Mouse (Mus musculus): ENCODE results near the gene Snx6. TPM values are rescaled to one million over a fixed set of nuclear protein-coding genes. Genes with fewer than 3 reads are reported as not detected.

Snx6 gene
- total RNA-seq (2014; rRNA removed), result 21.7 and 22.4 TPM in 2 replicates
- 5.4 and 7.5 TPM in 2 replicates for polyA plus RNA-seq (2012; rRNA removed)

- no peaks in the 10 kb centered on the region for H3K27me3 ChIP-seq (ENCODE audit: control insufficient read depth, insufficient read depth, low read length)
- peak within 1 kb of the TSS; percentile 100 for H3K4me3 ChIP-seq (ENCODE audit: insufficient read depth, low read depth, low read length)
- TF ChIP-seq POLR2A (IDR thresholded peaks at IDR 0.05; ENCODE audit: extremely low read depth, insufficient read depth, low read length) (0 out of 2 replicates have a peak, but pooled peaks have one; percentile 51), CTCF (IDR thresholded peaks at IDR 0.05; ENCODE audit: low read depth, low read length) (no peak)
- H3K27ac ChIP-seq (replicated peaks; ENCODE audit: insufficient read depth, low read depth, low read length), result peak within 1 kb of the TSS; percentile 89
- H3K4me1 ChIP-seq (ENCODE audit: control insufficient read depth, insufficient read depth, low read length), result peaks cover 5% of the 10 kb centered on the region
- peak within 1 kb of the TSS; percentile 100 for H3K9ac ChIP-seq (ENCODE audit: low read depth, low read length)
- DNase-seq (ENCODE audit: extremely low read depth, low read depth, low spot score), result peak; percentile 48
- WGBS, result under 1% methylated on average over 73 of the region's 76 CpGs
- no peaks in the 10 kb centered on the region for H3K36me3 ChIP-seq (ENCODE audit: control insufficient read depth, insufficient read depth, low read length)
- H3K79me2 ChIP-seq (ENCODE audit: control insufficient read depth, insufficient read depth, low read length), result peaks cover 11% of the 10 kb centered on the region
These were observed at the start of gene Snx6 for GRCm38 (mm10) chr12:54795153-54795998. Gene Snx6 (minus strand): TSS chr12:54795703.

- Histone ChIP-seq H3K79me2 (ENCODE audit: control insufficient read depth, insufficient read depth, low read length) (no peaks in the 10 kb centered on the region), H3K4me3 (ENCODE audit: insufficient read depth, low read depth, low read length) (no peak overlapping the region), H3K27me3 (ENCODE audit: control insufficient read depth, insufficient read depth, low read length) (no peaks in the 10 kb centered on the region), H3K36me3 (ENCODE audit: control insufficient read depth, insufficient read depth, low read length) (no peaks in the 10 kb centered on the region), H3K4me1 (ENCODE audit: control insufficient read depth, insufficient read depth, low read length) (no peaks in the 10 kb centered on the region), H3K9ac (ENCODE audit: low read depth, low read length) (no peak overlapping the region), H3K27ac (replicated peaks; ENCODE audit: insufficient read depth, low read depth, low read length) (no peak overlapping the region)
- no peak for TF ChIP-seq POLR2A (IDR thresholded peaks at IDR 0.05; ENCODE audit: extremely low read depth, insufficient read depth, low read length)
- no peak for TF ChIP-seq CTCF (IDR thresholded peaks at IDR 0.05; ENCODE audit: low read depth, low read length)
- no peak for DNase-seq (ENCODE audit: extremely low read depth, low read depth, low spot score)
These were observed 48.9 kb upstream of the Snx6 start for GRCm38 (mm10) chr12:54844415-54844814.

- no peak for TF ChIP-seq POLR2A (IDR thresholded peaks at IDR 0.05; ENCODE audit: extremely low read depth, insufficient read depth, low read length)
- DNase-seq (ENCODE audit: extremely low read depth, low read depth, low spot score), result no peak
- no peak overlapping the region for H3K4me3 ChIP-seq (ENCODE audit: insufficient read depth, low read depth, low read length)
- no peaks in the 10 kb centered on the region for H3K79me2 ChIP-seq (ENCODE audit: control insufficient read depth, insufficient read depth, low read length)
- no peak overlapping the region for H3K27ac ChIP-seq (replicated peaks; ENCODE audit: insufficient read depth, low read depth, low read length)
- 88% methylated on average over 1 of the region's 1 CpGs for WGBS
- H3K9ac ChIP-seq (ENCODE audit: low read depth, low read length), result no peak overlapping the region
- no peaks in the 10 kb centered on the region for H3K36me3 ChIP-seq (ENCODE audit: control insufficient read depth, insufficient read depth, low read length)
- no peaks in the 10 kb centered on the region for H3K4me1 ChIP-seq (ENCODE audit: control insufficient read depth, insufficient read depth, low read length)
- H3K27me3 ChIP-seq (ENCODE audit: control insufficient read depth, insufficient read depth, low read length), result no peaks in the 10 kb centered on the region
These were observed 46.1 kb upstream of the Snx6 start for GRCm38 (mm10) chr12:54841576-54841975.

GRCm38 (mm10) chr12:54839815-54840214 is 44.3 kb upstream of the Snx6 start:
- Histone ChIP-seq H3K4me1 (ENCODE audit: control insufficient read depth, insufficient read depth, low read length) (peaks cover 4% of the 10 kb centered on the region; the same call in 1 of the 2 replicates), H3K27ac (replicated peaks; ENCODE audit: insufficient read depth, low read depth, low read length) (no peak overlapping the region), H3K9ac (ENCODE audit: low read depth, low read length) (no peak overlapping the region), H3K27me3 (ENCODE audit: control insufficient read depth, insufficient read depth, low read length) (no peaks in the 10 kb centered on the region), H3K79me2 (ENCODE audit: control insufficient read depth, insufficient read depth, low read length) (no peaks in the 10 kb centered on the region), H3K4me3 (ENCODE audit: insufficient read depth, low read depth, low read length) (no peak overlapping the region), H3K36me3 (ENCODE audit: control insufficient read depth, insufficient read depth, low read length) (no peaks in the 10 kb centered on the region)
- no peak for DNase-seq (ENCODE audit: extremely low read depth, low read depth, low spot score)
- TF ChIP-seq CTCF (IDR thresholded peaks at IDR 0.05; ENCODE audit: low read depth, low read length) (no peak), POLR2A (IDR thresholded peaks at IDR 0.05; ENCODE audit: extremely low read depth, insufficient read depth, low read length) (no peak)
- 91% methylated on average over 2 of the region's 2 CpGs for WGBS

GRCm38 (mm10) chr12:54838931-54839330 is 43.4 kb upstream of the Snx6 start:
- no peak for DNase-seq (ENCODE audit: extremely low read depth, low read depth, low spot score)
- no peaks in the 10 kb centered on the region for H3K36me3 ChIP-seq (ENCODE audit: control insufficient read depth, insufficient read depth, low read length)
- H3K4me1 ChIP-seq (ENCODE audit: control insufficient read depth, insufficient read depth, low read length), result peaks cover 4% of the 10 kb centered on the region; the same call in 1 of the 2 replicates
- H3K9ac ChIP-seq (ENCODE audit: low read depth, low read length), result no peak overlapping the region
- H3K4me3 ChIP-seq (ENCODE audit: insufficient read depth, low read depth, low read length), result no peak overlapping the region
- no peaks in the 10 kb centered on the region for H3K79me2 ChIP-seq (ENCODE audit: control insufficient read depth, insufficient read depth, low read length)
- no peak overlapping the region for H3K27ac ChIP-seq (replicated peaks; ENCODE audit: insufficient read depth, low read depth, low read length)
- TF ChIP-seq POLR2A (IDR thresholded peaks at IDR 0.05; ENCODE audit: extremely low read depth, insufficient read depth, low read length) (no peak), CTCF (IDR thresholded peaks at IDR 0.05; ENCODE audit: low read depth, low read length) (no peak)
- no peaks in the 10 kb centered on the region for H3K27me3 ChIP-seq (ENCODE audit: control insufficient read depth, insufficient read depth, low read length)

Data from liver, adult 2 months (tissue).